8 mouse cellular contexts compared by ENCODE assay signal in genomic region chr13:33894207-33894606, GRCm38 (mm10). TPM values are rescaled to one million over a fixed set of nuclear protein-coding genes. Genes with fewer than 3 reads are reported as not detected.
A peak's percentile ranks its signal among the peaks of the same experiment; 100 is the strongest.
DNase-seq lines count a peak whose midpoint lies in the region; ATAC-seq and TF ChIP-seq lines count a peak whose summit lies in the region.

No protein-coding gene starts in this region.

- H3K4me1 ChIP-seq in hindbrain, embryonic 14.5 days (replicated peaks; ENCODE audit: control insufficient read depth, insufficient read depth, low read length), result no peaks in the 10 kb centered on the region
- H3K4me1 ChIP-seq in midbrain, embryonic 14.5 days (ENCODE audit: control insufficient read depth, insufficient read depth, low read length), result no peaks in the 10 kb centered on the region

- no peaks in the 10 kb centered on the region for H3K9me3 ChIP-seq in hindbrain, embryonic 14.5 days (ENCODE audit: control insufficient read depth, low read length)
- H3K9me3 ChIP-seq in midbrain, embryonic 14.5 days (ENCODE audit: control insufficient read depth, low read length), result no peaks in the 10 kb centered on the region

- H3K27ac ChIP-seq in gastrocnemius, adult 2 months, result no peak overlapping the region
- no peak overlapping the region for H3K27ac ChIP-seq in hindbrain, embryonic 14.5 days
- H3K27ac ChIP-seq in midbrain, embryonic 14.5 days (replicated peaks; ENCODE audit: low read depth, low read length), result no peak overlapping the region

- no peak overlapping the region for H3K9ac ChIP-seq in hindbrain, embryonic 14.5 days
- H3K9ac ChIP-seq in midbrain, embryonic 14.5 days (replicated peaks; ENCODE audit: low read length), result no peak overlapping the region

- no peaks in the 10 kb centered on the region for H3K27me3 ChIP-seq in hindbrain, embryonic 14.5 days (ENCODE audit: control insufficient read depth, insufficient read depth, low read length)
- no peaks in the 10 kb centered on the region for H3K27me3 ChIP-seq in midbrain, embryonic 14.5 days (ENCODE audit: control insufficient read depth, insufficient read depth, low read length)

- no peak overlapping the region for H3K4me2 ChIP-seq in hindbrain, embryonic 14.5 days (replicated peaks)
- H3K4me2 ChIP-seq in midbrain, embryonic 14.5 days (ENCODE audit: low read length), result no peak overlapping the region

- ATAC-seq in hindbrain, embryonic 14.5 days (ENCODE audit: low FRiP score), result no peak
- ATAC-seq in midbrain, embryonic 14.5 days (ENCODE audit: low FRiP score, low TSS enrichment), result no peak

- DNase-seq in gastrocnemius, adult 2 months, result peak; percentile 23
- DNase-seq in gastrocnemius, postnatal 25 days, result no peak
- peak; percentile 16 for DNase-seq in right cerebral cortex, adult 18-20 months
- DNase-seq in right cerebral cortex, postnatal 25 days, result no peak
- DNase-seq in c-Kit-positive CD71-negative TER-119-negative erythroid progenitor cells, embryonic 14.5 days (ENCODE audit: low read depth), result peak; percentile 10
- DNase-seq in hindbrain, embryonic 14.5 days (ENCODE audit: low spot score), result peak; percentile 43
- peak; percentile 68 for DNase-seq in midbrain, embryonic 14.5 days
- no peak for DNase-seq in yolk sac, embryonic 10.5 days (ENCODE audit: low spot score)

- peak; percentile 36 for TF ChIP-seq CTCF in gastrocnemius, adult 2 months (IDR thresholded peaks at IDR 0.05)

- intact Hi-C loops in gastrocnemius, adult 2 months (cut with DNase I), result no loop called here

- H3K36me3 ChIP-seq in hindbrain, embryonic 14.5 days (replicated peaks; ENCODE audit: control insufficient read depth, insufficient read depth), result no peaks in the 10 kb centered on the region
- H3K36me3 ChIP-seq in midbrain, embryonic 14.5 days (ENCODE audit: control insufficient read depth, insufficient read depth, low read length), result no peaks in the 10 kb centered on the region

- WGBS in hindbrain, embryonic 14.5 days, result 46% methylated on average over 2 of the region's 2 CpGs
- WGBS in midbrain, embryonic 14.5 days, result 40% methylated on average over 2 of the region's 2 CpGs

- H3K4me3 ChIP-seq in gastrocnemius, adult 2 months, result no peak overlapping the region
- H3K4me3 ChIP-seq in hindbrain, embryonic 14.5 days (replicated peaks; ENCODE audit: low read length), result no peak overlapping the region
- no peak overlapping the region for H3K4me3 ChIP-seq in midbrain, embryonic 14.5 days (replicated peaks; ENCODE audit: low read depth, low read length)

RNA-seq across cellular contexts. Expression of gene Serpinb6c, which starts 11.3 kb away (rescaled TPM):
- under 1 TPM; 0.59 to 0.61 TPM for total RNA-seq in gastrocnemius, adult 2 months (2021)
- under 1 TPM in 1 of 2 experiments, not detected in 1; 0.20 TPM for total RNA-seq in gastrocnemius, postnatal 25 days (2021)
- polyA plus RNA-seq in hindbrain, embryonic 14.5 days (2014; fragmentation: Nextera tagmentation; extraction: Ambion mirVana), result 0.32 TPM in 1 of 2 replicates, not detected in the other
- 0.16 TPM in 1 of 2 replicates, not detected in the other for polyA plus RNA-seq in midbrain, embryonic 14.5 days (2014; fragmentation: Nextera tagmentation; extraction: Ambion mirVana)

RNA-seq across cellular contexts. Expression of gene Serpinb6e, which starts 51.0 kb away (rescaled TPM):
- total RNA-seq in gastrocnemius, adult 2 months (2021), result not detected
- not detected for total RNA-seq in gastrocnemius, postnatal 25 days (2021)
- not detected in 2 replicates for polyA plus RNA-seq in hindbrain, embryonic 14.5 days (2014; fragmentation: Nextera tagmentation; extraction: Ambion mirVana)
- polyA plus RNA-seq in midbrain, embryonic 14.5 days (2014; fragmentation: Nextera tagmentation; extraction: Ambion mirVana), result not detected in 2 replicates

Comparison
In these comparisons a context has a peak if more than half of its experiments do, and no peak if none do; other contexts are left out.
1. DNase-seq: peak in gastrocnemius, adult 2 months (single experiment), right cerebral cortex, adult 18-20 months (single experiment), c-Kit-positive CD71-negative TER-119-negative erythroid progenitor cells, embryonic 14.5 days (single experiment), hindbrain, embryonic 14.5 days (single experiment) and midbrain, embryonic 14.5 days (single experiment); none in gastrocnemius, postnatal 25 days (single experiment), right cerebral cortex, postnatal 25 days (single experiment) and yolk sac, embryonic 10.5 days (single experiment).